Mouse (Mus musculus) retina, adult 2 months (tissue): ENCODE results near the gene Ppp1r14c.
"Not testable (repeated sequence)": the region's sequence is repeated elsewhere in the genome, so short reads cannot be mapped to it uniquely, and the experiment has no call there.

Source experiments
- DNase-seq: peaks from one replicate; pipeline ENCODE4 v3.0.0-alpha.2; 2012; ENCODE audit warnings: low read depth, low spot score

Gene Ppp1r14c

GRCm38 (mm10) chr10:3402284-3402683 lies 36.4 kb downstream of the Ppp1r14c start:
- DNase-seq, result no peak

- DNase-seq, result no peak
Observed at GRCm38 (mm10) chr10:3403416-3404137, 37.7 kb downstream of the Ppp1r14c start.

GRCm38 (mm10) chr10:3404362-3404761 lies 38.5 kb downstream of the Ppp1r14c start:
- no peak for DNase-seq

- no peak for DNase-seq
Observed at GRCm38 (mm10) chr10:3406280-3406679, 40.4 kb downstream of the Ppp1r14c start.

- no peak for DNase-seq
Observed at GRCm38 (mm10) chr10:3408036-3408661, 42.3 kb downstream of the Ppp1r14c start.

- no peak for DNase-seq
Observed at GRCm38 (mm10) chr10:3408699-3409098, 42.8 kb downstream of the Ppp1r14c start.

GRCm38 (mm10) chr10:3411222-3411621 lies 45.4 kb downstream of the Ppp1r14c start:
- DNase-seq, result no peak

- no peak for DNase-seq
Observed at GRCm38 (mm10) chr10:3411639-3412038, 45.8 kb downstream of the Ppp1r14c start.

- no peak for DNase-seq
Observed at GRCm38 (mm10) chr10:3414813-3415212, 49.0 kb downstream of the Ppp1r14c start.

GRCm38 (mm10) chr10:3416565-3416964 lies 50.7 kb downstream of the Ppp1r14c start:
- no peak for DNase-seq

- no peak for DNase-seq
Observed at GRCm38 (mm10) chr10:3417408-3417807, 51.6 kb downstream of the Ppp1r14c start.

- DNase-seq, result no peak
Observed at GRCm38 (mm10) chr10:3424016-3424415, 58.2 kb downstream of the Ppp1r14c start.

GRCm38 (mm10) chr10:3427689-3428399 lies 62.0 kb downstream of the Ppp1r14c start:
- DNase-seq, result no peak

- DNase-seq, result no peak
Observed at GRCm38 (mm10) chr10:3434848-3435474, 69.1 kb downstream of the Ppp1r14c start.

GRCm38 (mm10) chr10:3440722-3441471 lies 75.0 kb downstream of the Ppp1r14c start:
- DNase-seq, result no peak

- not testable (repeated sequence) for DNase-seq
Observed at GRCm38 (mm10) chr10:3446748-3447147, 80.9 kb downstream of the Ppp1r14c start.

GRCm38 (mm10) chr10:3448699-3449098 lies 82.8 kb downstream of the Ppp1r14c start:
- DNase-seq, result no peak

- DNase-seq, result no peak
Observed at GRCm38 (mm10) chr10:3451930-3452329, 86.1 kb downstream of the Ppp1r14c start.

GRCm38 (mm10) chr10:3452822-3453475 lies 87.1 kb downstream of the Ppp1r14c start:
- DNase-seq, result no peak

GRCm38 (mm10) chr10:3458686-3459085 lies 92.8 kb downstream of the Ppp1r14c start:
- DNase-seq, result no peak

- DNase-seq, result no peak
Observed at GRCm38 (mm10) chr10:3460841-3461240, 95.0 kb downstream of the Ppp1r14c start.
